Mouse (Mus musculus) spleen, adult 2 months (tissue): ENCODE data around the gene Igsf9b.

Source experiments
- CTCF ChIP-seq: fragments of 200-500 bp; IDR thresholded peaks from 2 replicates; pipeline ENCODE4 v1.5.1; 2011; ENCODE audit warnings: mild to moderate bottlenecking, inconsistent platforms; ENCODE audit not compliant: insufficient read depth, insufficient read length, insufficient replicate concordance; ENCODE audit errors: extremely low read depth
- POLR2A ChIP-seq: fragments of 200-500 bp; IDR thresholded peaks from 2 replicates; pipeline ENCODE4 v1.6.1; 2011; ENCODE audit warnings: low read depth, low read length, inconsistent platforms

DNA sequence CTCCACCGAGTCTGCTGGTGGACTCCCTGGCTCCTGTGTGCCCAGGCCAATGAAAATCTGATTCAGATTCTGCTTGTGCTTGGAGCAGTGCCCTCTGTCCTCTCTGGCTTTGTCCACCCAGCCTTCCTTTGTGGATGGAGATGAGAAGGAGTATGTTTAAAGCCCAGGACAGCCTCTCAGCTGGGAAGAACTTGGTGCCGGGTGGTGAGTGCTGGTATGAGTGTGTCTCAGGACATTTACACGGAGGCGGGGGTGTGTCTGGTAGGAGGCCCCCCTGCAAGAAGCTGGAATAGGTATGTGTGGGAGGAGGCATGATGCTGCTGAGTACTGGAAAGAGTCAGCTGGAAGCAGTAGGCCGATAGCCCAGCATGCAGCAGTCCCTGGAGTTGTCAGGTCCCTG lies 3.3 kb downstream of the Igsf9b start:
- TF ChIP-seq CTCF (no peak), POLR2A (no peak)
